Mouse (Mus musculus) cerebellum, adult 2 months (tissue): ENCODE data around the gene Wnt10a.

Experiments
- CTCF ChIP-seq: fragments of 200-500 bp; IDR thresholded peaks from 2 replicates; pipeline ENCODE4 v1.5.1; 2011; ENCODE audit warnings: low read depth, mild to moderate bottlenecking, control low read depth, low read length, moderate library complexity, borderline replicate concordance; ENCODE audit not compliant: insufficient read depth
- POLR2A ChIP-seq: fragments of 200-500 bp; IDR thresholded peaks from 2 replicates; pipeline ENCODE4 v1.6.1; 2011; ENCODE audit warnings: low read length, control low read depth, borderline replicate concordance; ENCODE audit not compliant: insufficient read depth

GRCm38 (mm10) chr1:74784041-74784759 lies 7.1 kb upstream of the Wnt10a start:
- peak; percentile 43; the same call in 1 of the 2 replicates for TF ChIP-seq CTCF
- no peak for TF ChIP-seq POLR2A
